Comparison of ENCODE assay signal across 8 mouse cellular contexts in genomic region chr1:167283441-167284257, GRCm38 (mm10). TPM values are rescaled to one million over a fixed set of nuclear protein-coding genes. Genes with fewer than 3 reads are reported as not detected.
DNase-seq lines count a peak whose midpoint lies in the region; ATAC-seq and TF ChIP-seq lines count a peak whose summit lies in the region.

No protein-coding gene starts in this region.

- intact Hi-C loops in heart, adult 2 months (cut with DNase I): no loop called here
- intact Hi-C loops in heart, postnatal 25 days (cut with DNase I): loop anchor here (5.0 kb wide), 1 partner anchor 41 kb away; no protein-coding TSS in a partner anchor

- peak in 1 of 2 experiments; percentile 43 for DNase-seq in heart, adult 2 months
- no peak for DNase-seq in heart, postnatal 25 days (ENCODE audit: low spot score)
- DNase-seq in adrenal gland, postnatal 25 days: peak; percentile 56
- peak; percentile 97 for DNase-seq in midbrain, embryonic 11.5 days (ENCODE audit: low spot score, missing footprints)
- no peak for DNase-seq in spleen, adult 2 months (ENCODE audit: low read depth in 1 of 2, low spot score in 2 of 2)

- no peaks in the 10 kb centered on the region; the same call in 1 of the 2 replicates for H3K27me3 ChIP-seq in heart, adult 2 months (ENCODE audit: control insufficient read depth, insufficient read depth, low read length)
- H3K27me3 ChIP-seq in hindbrain, embryonic 15.5 days: no peaks in the 10 kb centered on the region
- H3K27me3 ChIP-seq in limb, embryonic 12.5 days: peaks cover 2% of the 10 kb centered on the region; the same call in 1 of the 2 replicates
- no peaks in the 10 kb centered on the region for H3K27me3 ChIP-seq in midbrain, embryonic 11.5 days (ENCODE audit: control insufficient read depth, insufficient read depth, low read length)
- H3K27me3 ChIP-seq in spleen, adult 2 months (ENCODE audit: control insufficient read depth, insufficient read depth, low read length): no peaks in the 10 kb centered on the region; the same call in 1 of the 2 replicates

- peak overlapping the region; percentile 86 for H3K4me2 ChIP-seq in hindbrain, embryonic 15.5 days
- peak overlapping the region; percentile 62 for H3K4me2 ChIP-seq in limb, embryonic 12.5 days
- H3K4me2 ChIP-seq in midbrain, embryonic 11.5 days: peak overlapping the region; percentile 77

- no peaks in the 10 kb centered on the region; the same call in 1 of the 2 replicates for H3K4me1 ChIP-seq in heart, adult 2 months (ENCODE audit: control insufficient read depth, insufficient read depth, low read length)
- H3K4me1 ChIP-seq in hindbrain, embryonic 15.5 days (replicated peaks): peaks cover 26% of the 10 kb centered on the region
- peaks cover 22% of the 10 kb centered on the region for H3K4me1 ChIP-seq in limb, embryonic 12.5 days (replicated peaks)
- peaks cover 14% of the 10 kb centered on the region for H3K4me1 ChIP-seq in midbrain, embryonic 11.5 days (ENCODE audit: control insufficient read depth, insufficient read depth, low read length)
- peaks cover 3% of the 10 kb centered on the region; the same call in 1 of the 2 replicates for H3K4me1 ChIP-seq in spleen, adult 2 months (ENCODE audit: control insufficient read depth, insufficient read depth, insufficient read length)

- 2% methylated on average over 41 of the region's 44 CpGs for WGBS in heart, adult 2 months
- under 1% methylated on average over 44 of the region's 44 CpGs for WGBS in hindbrain, embryonic 15.5 days
- 1% methylated on average over 44 of the region's 44 CpGs for WGBS in limb, embryonic 12.5 days
- under 1% methylated on average over 44 of the region's 44 CpGs for WGBS in midbrain, embryonic 11.5 days
- under 1% methylated on average over 44 of the region's 44 CpGs for WGBS in spleen, adult 2 months

- peak; percentile 41; the same call in 1 of the 2 replicates for ATAC-seq in erythroid progenitor cell, adult 5-6 weeks (replicated peaks; ENCODE audit: low FRiP score, poor library complexity, severe bottlenecking)
- peak; percentile 56 for ATAC-seq in hindbrain, embryonic 15.5 days (ENCODE audit: low FRiP score, low read depth)
- ATAC-seq in limb, embryonic 12.5 days (ENCODE audit: insufficient number of reproducible peaks, insufficient read depth, low FRiP score, low TSS enrichment, low read depth): peak; percentile 14; the same call in 1 of the 2 replicates
- peak; percentile 36 for ATAC-seq in midbrain, embryonic 11.5 days (ENCODE audit: low FRiP score)

- H3K4me3 ChIP-seq in heart, adult 2 months: peak overlapping the region; percentile 82
- peak overlapping the region; percentile 90 for H3K4me3 ChIP-seq in hindbrain, embryonic 15.5 days
- H3K4me3 ChIP-seq in limb, embryonic 12.5 days (replicated peaks): peak overlapping the region; percentile 91
- H3K4me3 ChIP-seq in midbrain, embryonic 11.5 days (ENCODE audit: low read depth, low read length): peak overlapping the region; percentile 72
- H3K4me3 ChIP-seq in spleen, adult 2 months (ENCODE audit: extremely low read depth, insufficient read depth, insufficient read length): peak overlapping the region; percentile 92

- TF ChIP-seq EP300 in heart, adult 2 months (IDR thresholded peaks at IDR 0.05; ENCODE audit: insufficient read depth, low read depth, low read length): no peak

- no peaks in the 10 kb centered on the region for H3K9me3 ChIP-seq in hindbrain, embryonic 15.5 days
- H3K9me3 ChIP-seq in limb, embryonic 12.5 days: no peaks in the 10 kb centered on the region
- H3K9me3 ChIP-seq in midbrain, embryonic 11.5 days (ENCODE audit: control insufficient read depth, low read length): no peaks in the 10 kb centered on the region

- no peaks in the 10 kb centered on the region; the same call in 1 of the 2 replicates for H3K36me3 ChIP-seq in heart, adult 2 months (ENCODE audit: control insufficient read depth, insufficient read depth, low read length)
- no peaks in the 10 kb centered on the region for H3K36me3 ChIP-seq in hindbrain, embryonic 15.5 days
- H3K36me3 ChIP-seq in limb, embryonic 12.5 days: peaks cover 14% of the 10 kb centered on the region; the same call in 1 of the 2 replicates
- H3K36me3 ChIP-seq in midbrain, embryonic 11.5 days (ENCODE audit: control insufficient read depth, insufficient read depth, low read length): no peaks in the 10 kb centered on the region
- no peaks in the 10 kb centered on the region for H3K36me3 ChIP-seq in spleen, adult 2 months (ENCODE audit: control insufficient read depth, insufficient read depth, low read length)

- H3K9ac ChIP-seq in heart, adult 2 months (ENCODE audit: low read depth, low read length): peak overlapping the region; percentile 89
- H3K9ac ChIP-seq in hindbrain, embryonic 15.5 days: peak overlapping the region; percentile 88
- peak overlapping the region; percentile 91 for H3K9ac ChIP-seq in limb, embryonic 12.5 days (replicated peaks)
- H3K9ac ChIP-seq in midbrain, embryonic 11.5 days (ENCODE audit: low read length): peak overlapping the region; percentile 96

- no peak for TF ChIP-seq POLR2A in heart, adult 2 months (IDR thresholded peaks at IDR 0.05; ENCODE audit: insufficient read depth, low read depth, low read length)
- TF ChIP-seq POLR2A in spleen, adult 2 months (IDR thresholded peaks at IDR 0.05; ENCODE audit: low read depth, low read length): no peak

- no peak for TF ChIP-seq CTCF in heart, adult 2 months (IDR thresholded peaks at IDR 0.05)
- TF ChIP-seq CTCF in spleen, adult 2 months (IDR thresholded peaks at IDR 0.05; ENCODE audit: extremely low read depth, insufficient read depth, insufficient read length, insufficient replicate concordance): no peak

- H3K27ac ChIP-seq in heart, adult 2 months: peak overlapping the region; percentile 82
- H3K27ac ChIP-seq in hindbrain, embryonic 15.5 days (replicated peaks): peak overlapping the region; percentile 97
- peak overlapping the region; percentile 97 for H3K27ac ChIP-seq in limb, embryonic 12.5 days
- peak overlapping the region; percentile 90 for H3K27ac ChIP-seq in midbrain, embryonic 11.5 days (ENCODE audit: low read depth, low read length)
- H3K27ac ChIP-seq in spleen, adult 2 months (ENCODE audit: insufficient read depth, low read length): peak overlapping the region; percentile 67; the same call in 1 of the 2 replicates

- no peaks in the 10 kb centered on the region; the same call in none of the 2 replicates for H3K79me2 ChIP-seq in heart, adult 2 months (replicated peaks; ENCODE audit: control insufficient read depth, insufficient read depth, low read length)

RNA-seq across cellular contexts. Expression of gene Uck2, which starts 1.5 kb away (rescaled TPM):
- total RNA-seq in heart, adult 2 months (2021): 10 to 100 TPM; 45.9 to 57.6 TPM
- 21.4 and 27.5 TPM in 2 replicates for polyA plus RNA-seq in heart, adult 2 months (2012; rRNA removed)
- 10 to 100 TPM; 54.7 to 59.7 TPM for total RNA-seq in heart, postnatal 25 days (2021)
- 47.5 and 53.1 TPM in 2 replicates for total RNA-seq in adrenal gland, postnatal 25 days (2021)
- total RNA-seq in erythroid progenitor cell, adult 5-6 weeks (2015; ENCODE audit: low replicate concordance): 17.7 and 24.7 TPM in 2 replicates
- 10.4 and 24.8 TPM in 2 replicates for total RNA-seq in erythroid progenitor cell, adult 5-6 weeks (2017; ENCODE audit: low replicate concordance)
- 52.5 and 53.2 TPM in 2 replicates for polyA plus RNA-seq in hindbrain, embryonic 15.5 days (2015; fragmentation: Nextera tagmentation; extraction: Ambion mirVana)
- 119 and 133 TPM in 2 replicates for polyA plus RNA-seq in limb, embryonic 12.5 days (2016; fragmentation: Nextera tagmentation; extraction: Ambion mirVana)
- 110 and 113 TPM in 2 replicates for polyA plus RNA-seq in midbrain, embryonic 11.5 days (2014; fragmentation: Nextera tagmentation; extraction: Ambion mirVana)
- 15.1 and 20.1 TPM in 2 replicates for polyA plus RNA-seq in spleen, adult 2 months (2012; rRNA removed)

RNA-seq across cellular contexts. Expression of gene Tmco1, which starts 24.5 kb away (rescaled TPM):
- total RNA-seq in heart, adult 2 months (2021): 10 to 100 TPM; 88.2 to 95.3 TPM
- 60.3 and 117 TPM in 2 replicates for polyA plus RNA-seq in heart, adult 2 months (2012; rRNA removed)
- 10 to 100 TPM; 87.3 to 94.7 TPM for total RNA-seq in heart, postnatal 25 days (2021)
- 151 and 164 TPM in 2 replicates for total RNA-seq in adrenal gland, postnatal 25 days (2021)
- total RNA-seq in erythroid progenitor cell, adult 5-6 weeks (2015; ENCODE audit: low replicate concordance): 70.0 and 132 TPM in 2 replicates
- 78.2 and 81.5 TPM in 2 replicates for total RNA-seq in erythroid progenitor cell, adult 5-6 weeks (2017; ENCODE audit: low replicate concordance)
- 68.3 and 69.8 TPM in 2 replicates for polyA plus RNA-seq in hindbrain, embryonic 15.5 days (2015; fragmentation: Nextera tagmentation; extraction: Ambion mirVana)
- polyA plus RNA-seq in limb, embryonic 12.5 days (2016; fragmentation: Nextera tagmentation; extraction: Ambion mirVana): 63.5 and 64.4 TPM in 2 replicates
- polyA plus RNA-seq in midbrain, embryonic 11.5 days (2014; fragmentation: Nextera tagmentation; extraction: Ambion mirVana): 94.2 and 105 TPM in 2 replicates
- 13.6 and 17.5 TPM in 2 replicates for polyA plus RNA-seq in spleen, adult 2 months (2012; rRNA removed)

Comparison
In these comparisons a context has a peak if more than half of its experiments do, and no peak if none do; other contexts are left out.
1. DNase-seq: peak in adrenal gland, postnatal 25 days (single experiment) and midbrain, embryonic 11.5 days (single experiment); none in heart, postnatal 25 days (single experiment) and spleen, adult 2 months (0 of 2).
2. Peak in every context shown above with its lines, with median percentiles within 50 percentile points of each other: H3K27ac ChIP-seq, H3K4me3 ChIP-seq, H3K9ac ChIP-seq, ATAC-seq and H3K4me2 ChIP-seq.